Mouse (Mus musculus): ENCODE results near the gene Nln.

- TF ChIP-seq POLR2A (IDR thresholded peaks at IDR 0.05; ENCODE audit: borderline replicate concordance, control insufficient read depth, low read depth, low read length) (no peak), CTCF (IDR thresholded peaks at IDR 0.05; ENCODE audit: control insufficient read depth, insufficient read depth, low read length) (no peak)
Observed at GRCm38 (mm10) chr13:104134510-104135085, 25.2 kb upstream of the Nln start.

Measured in bone marrow, adult 2 months (tissue).